Mouse (Mus musculus): Measurements from ENCODE around the gene Fhl3. TPM values are rescaled to one million over a fixed set of nuclear protein-coding genes. Genes with fewer than 3 reads are reported as not detected.

The Fhl3 gene
- total RNA-seq (2021), result 10 to 100 TPM; 15.6 to 17.3 TPM
- long read RNA-seq, experiment 1, partial matches to known transcripts, result 0 of 1 reads
- long read RNA-seq, experiment 1, other reads (novel, unspliced or antisense), result 0 of 1 reads
- long read RNA-seq, experiment 2, partial matches to known transcripts, result 0 of 1 reads
- long read RNA-seq, experiment 2, other reads (novel, unspliced or antisense), result 1 of 1 reads

GRCm38 (mm10) chr4:124700248-124700971, at the start of gene Fhl3:
TSS of gene Fhl3 (plus strand) at chr4:124700701.
- DNase-seq (ENCODE audit: low spot score in 2 of 2), result no peak

- DNase-seq (ENCODE audit: low spot score in 2 of 2), result no peak
These were observed 47.6 kb upstream of the Fhl3 start for GRCm38 (mm10) chr4:124652886-124653285.

- DNase-seq (ENCODE audit: low spot score in 2 of 2), result no peak
These were observed 44.0 kb upstream of the Fhl3 start, which contains the start of gene Pou3f1 for GRCm38 (mm10) chr4:124656518-124656853. TSS of gene Pou3f1 (plus strand) at chr4:124656807.

- peak; percentile 43 to 45 for DNase-seq (ENCODE audit: low spot score in 2 of 2)
These were observed 43.4 kb upstream of the Fhl3 start for GRCm38 (mm10) chr4:124656854-124657650.

- no peak for DNase-seq (ENCODE audit: low spot score in 2 of 2)
These were observed 42.7 kb upstream of the Fhl3 start for GRCm38 (mm10) chr4:124657781-124658180.

- no peak for DNase-seq (ENCODE audit: low spot score in 2 of 2)
These were observed 42.1 kb upstream of the Fhl3 start for GRCm38 (mm10) chr4:124658412-124658851.

GRCm38 (mm10) chr4:124659251-124660217, 41.0 kb upstream of the Fhl3 start:
- no peak for DNase-seq (ENCODE audit: low spot score in 2 of 2)

- DNase-seq (ENCODE audit: low spot score in 2 of 2), result no peak
These were observed 39.9 kb upstream of the Fhl3 start for GRCm38 (mm10) chr4:124660603-124661002.

- DNase-seq (ENCODE audit: low spot score in 2 of 2), result no peak
These were observed 37.5 kb upstream of the Fhl3 start for GRCm38 (mm10) chr4:124663034-124663433.

GRCm38 (mm10) chr4:124664185-124664584, 36.3 kb upstream of the Fhl3 start:
- no peak for DNase-seq (ENCODE audit: low spot score in 2 of 2)

GRCm38 (mm10) chr4:124664604-124665003, 35.9 kb upstream of the Fhl3 start:
- no peak for DNase-seq (ENCODE audit: low spot score in 2 of 2)

- no peak for DNase-seq (ENCODE audit: low spot score in 2 of 2)
These were observed 32.9 kb upstream of the Fhl3 start for GRCm38 (mm10) chr4:124667476-124668033.

GRCm38 (mm10) chr4:124668078-124668477, 32.4 kb upstream of the Fhl3 start:
- no peak for DNase-seq (ENCODE audit: low spot score in 2 of 2)

- DNase-seq (ENCODE audit: low spot score in 2 of 2), result no peak
These were observed 30.3 kb upstream of the Fhl3 start for GRCm38 (mm10) chr4:124670232-124670631.

GRCm38 (mm10) chr4:124671583-124671982, 28.9 kb upstream of the Fhl3 start:
- no peak for DNase-seq (ENCODE audit: low spot score in 2 of 2)

GRCm38 (mm10) chr4:124672347-124673320, 27.9 kb upstream of the Fhl3 start:
- DNase-seq (ENCODE audit: low spot score in 2 of 2), result no peak

GRCm38 (mm10) chr4:124674334-124675032, 26.0 kb upstream of the Fhl3 start:
- DNase-seq (ENCODE audit: low spot score in 2 of 2), result no peak

- no peak for DNase-seq (ENCODE audit: low spot score in 2 of 2)
These were observed 25.5 kb upstream of the Fhl3 start for GRCm38 (mm10) chr4:124675037-124675436.

GRCm38 (mm10) chr4:124675958-124676357, 24.5 kb upstream of the Fhl3 start:
- DNase-seq (ENCODE audit: low spot score in 2 of 2), result no peak
